Mouse (Mus musculus): ENCODE results near the gene Lrmda.
"Not testable (repeated sequence)": the region's sequence is repeated elsewhere in the genome, so short reads cannot be mapped to it uniquely, and the experiment has no call there.

Lrmda gene

GRCm38 (mm10) chr14:22800020-22800419 is 780.5 kb downstream of the Lrmda start:
- no peak for DNase-seq (ENCODE audit: low spot score)

GRCm38 (mm10) chr14:22800871-22801636 is 781.5 kb downstream of the Lrmda start:
- DNase-seq (ENCODE audit: low spot score) = no peak

- DNase-seq (ENCODE audit: low spot score) = not testable (repeated sequence)
Measured at GRCm38 (mm10) chr14:22801714-22802113, 782.2 kb downstream of the Lrmda start.

DNA sequence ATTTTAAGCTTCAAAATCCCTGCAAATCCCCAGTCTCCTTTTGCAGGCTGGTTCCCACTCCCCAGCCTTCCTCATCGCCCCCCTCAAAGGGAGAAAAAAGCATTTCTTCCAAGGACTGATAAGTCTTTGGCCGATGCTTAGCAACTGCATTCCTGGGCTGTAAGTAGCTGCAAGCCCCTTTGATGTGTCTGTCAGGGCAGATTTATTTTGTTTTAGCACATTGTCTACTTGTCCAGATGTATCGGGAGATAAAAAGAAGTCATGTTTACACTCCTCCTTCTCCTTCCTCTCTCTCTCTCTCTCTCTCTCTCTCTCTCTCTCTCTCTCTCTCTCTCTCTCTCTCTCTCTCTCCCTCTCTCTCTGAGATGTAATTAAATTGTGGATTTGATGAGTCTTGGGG is 787.8 kb downstream of the Lrmda start:
- DNase-seq (ENCODE audit: low spot score) = no peak

- peak; percentile 39 for DNase-seq (ENCODE audit: low spot score)
Measured at GRCm38 (mm10) chr14:22807726-22808594, 788.4 kb downstream of the Lrmda start.

GRCm38 (mm10) chr14:22808595-22809166 is 789.2 kb downstream of the Lrmda start:
- DNase-seq (ENCODE audit: low spot score) = no peak

- peak; percentile 28 for DNase-seq (ENCODE audit: low spot score)
Measured at GRCm38 (mm10) chr14:22809229-22809628, 789.7 kb downstream of the Lrmda start.

DNA sequence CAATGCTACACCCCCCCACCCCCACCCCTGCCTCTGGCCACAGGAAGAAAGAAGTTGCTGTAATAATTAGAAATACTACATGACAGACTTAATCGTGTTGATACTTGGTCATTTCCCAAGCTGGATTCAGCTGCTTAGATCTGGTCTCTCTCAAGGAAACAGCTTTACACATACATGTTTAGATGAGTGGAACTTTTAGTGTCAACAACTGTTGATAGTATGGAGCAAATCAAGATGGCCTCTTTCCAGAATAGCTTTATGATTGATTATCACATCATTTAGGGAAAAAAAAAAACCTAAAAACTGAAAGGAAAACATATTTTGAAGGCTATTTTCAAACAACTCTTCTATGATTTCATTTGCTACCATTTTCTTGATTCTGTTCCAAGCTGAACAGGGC is 791.0 kb downstream of the Lrmda start:
- DNase-seq (ENCODE audit: low spot score) = no peak

GRCm38 (mm10) chr14:22812824-22813223 is 793.3 kb downstream of the Lrmda start:
- DNase-seq (ENCODE audit: low spot score) = no peak

DNA sequence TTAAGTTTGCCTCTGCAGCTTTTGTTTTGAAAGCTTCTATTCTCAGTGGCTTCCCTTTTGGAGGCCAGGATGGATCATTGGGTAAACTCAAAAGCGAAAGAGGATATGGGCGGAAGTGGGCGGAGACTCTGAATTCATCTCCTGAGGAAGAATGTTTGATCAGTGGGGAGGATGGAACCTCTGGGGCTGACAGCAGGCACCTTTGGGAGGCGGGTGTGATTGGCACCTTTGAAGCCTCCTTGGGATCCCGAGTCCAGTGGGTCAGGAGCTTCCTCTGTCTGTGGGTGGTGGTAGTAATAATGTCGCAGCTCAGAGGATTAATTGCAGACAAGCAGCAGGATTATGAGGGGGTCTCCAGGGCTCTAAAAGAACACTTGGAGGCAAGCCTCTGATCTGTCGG is 793.9 kb downstream of the Lrmda start:
- DNase-seq (ENCODE audit: low spot score) = no peak

- peak; percentile 86 for DNase-seq (ENCODE audit: low spot score)
Measured at GRCm38 (mm10) chr14:22814811-22815345, 795.4 kb downstream of the Lrmda start.

GRCm38 (mm10) chr14:22817346-22818201 is 798.1 kb downstream of the Lrmda start:
- peak; percentile 45 for DNase-seq (ENCODE audit: low spot score)

DNA sequence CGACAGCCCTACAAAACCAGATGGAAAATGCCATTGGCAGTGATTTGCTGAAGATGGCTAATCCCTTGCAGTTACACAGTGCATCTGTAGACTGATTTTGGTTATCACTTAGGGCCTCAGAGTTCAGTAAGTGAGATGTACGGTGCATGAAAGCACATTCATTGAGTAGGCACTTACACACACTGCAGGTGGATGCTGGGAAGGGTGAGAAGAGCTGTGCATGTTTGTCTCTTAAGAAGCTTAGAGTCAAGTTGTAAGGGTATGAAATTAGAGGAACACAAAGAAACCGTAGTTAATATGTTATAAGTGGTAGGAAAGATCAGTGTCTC is 798.7 kb downstream of the Lrmda start:
- no peak for DNase-seq (ENCODE audit: low spot score)

DNA sequence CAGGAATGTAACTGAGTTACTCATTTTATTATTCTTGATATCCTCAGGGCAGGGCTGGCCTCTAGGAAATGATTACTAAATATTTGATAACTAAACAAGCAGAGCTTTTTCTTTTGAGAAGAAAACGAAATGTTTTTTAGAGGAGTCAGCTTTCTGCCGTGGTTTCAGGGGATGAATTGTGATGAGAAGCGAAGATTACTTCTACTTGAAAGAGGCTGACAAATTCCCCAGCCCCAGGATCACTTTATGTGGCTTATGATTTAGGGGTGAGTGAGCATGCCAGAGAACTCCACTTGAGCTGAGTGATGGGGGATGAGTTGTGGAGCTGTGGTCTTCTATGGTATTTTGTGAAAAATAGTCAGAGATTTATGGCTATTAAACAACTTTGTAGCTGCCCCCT is 803.4 kb downstream of the Lrmda start:
- DNase-seq (ENCODE audit: low spot score) = no peak

- no peak for DNase-seq (ENCODE audit: low spot score)
Measured at GRCm38 (mm10) chr14:22826825-22827224, 807.3 kb downstream of the Lrmda start.

DNA sequence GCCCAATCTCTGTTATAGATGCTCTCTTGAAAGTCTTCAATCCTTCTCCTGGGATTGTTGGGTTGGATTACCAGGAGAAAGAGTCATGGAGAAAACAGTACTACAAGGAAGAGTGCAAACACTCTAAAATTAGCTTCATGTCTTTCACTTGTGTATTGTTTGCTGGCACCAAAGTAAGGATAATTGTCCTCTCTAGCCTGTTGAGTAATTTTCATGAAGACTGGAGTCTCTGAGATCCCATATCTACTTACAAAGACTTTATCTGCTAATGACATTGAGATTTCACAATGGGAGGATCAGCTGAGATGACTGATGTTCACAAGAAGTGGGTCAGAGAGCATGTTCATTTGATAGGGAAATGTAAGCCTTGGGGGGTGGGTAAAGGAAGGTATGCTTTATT is 817.5 kb downstream of the Lrmda start:
- DNase-seq (ENCODE audit: low spot score) = no peak

DNA sequence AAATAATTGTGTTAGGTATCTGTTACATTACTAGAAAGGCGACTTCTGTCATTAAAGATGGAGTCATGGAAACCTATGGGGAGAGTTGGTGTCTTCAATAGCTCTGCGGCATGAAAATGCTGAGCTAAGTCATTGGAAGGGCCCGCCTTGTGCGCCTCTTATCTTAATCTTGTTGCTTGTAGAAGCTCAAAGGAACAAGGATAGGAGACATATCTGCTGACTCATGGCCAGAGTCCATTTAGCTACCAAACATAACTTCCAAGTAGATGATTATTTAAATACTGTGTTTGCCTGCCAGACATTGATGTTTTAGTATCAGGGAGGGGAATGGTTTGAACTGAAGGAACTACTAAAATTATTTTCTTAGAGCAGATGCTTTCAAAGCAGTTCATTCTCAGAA is 821.6 kb downstream of the Lrmda start:
- no peak for DNase-seq (ENCODE audit: low spot score)

DNA sequence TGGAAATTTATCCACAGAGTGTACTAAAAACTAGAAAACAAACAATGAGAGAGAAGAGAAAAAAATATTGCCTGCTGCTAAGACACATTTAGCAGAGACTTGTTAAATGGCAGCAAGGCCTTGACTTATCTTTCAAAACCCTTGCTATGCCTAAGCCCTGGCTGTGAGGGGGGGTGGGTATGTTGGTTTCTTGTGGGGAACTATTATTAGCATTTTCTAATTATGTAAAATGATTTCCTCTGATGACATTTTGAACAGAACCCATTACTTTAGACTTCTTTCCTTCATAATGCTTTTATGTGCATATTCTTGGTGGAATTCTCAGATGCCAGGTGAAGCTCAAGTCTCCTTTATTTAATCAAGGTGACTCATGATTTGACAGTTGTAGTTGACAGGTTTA is 824.5 kb downstream of the Lrmda start:
- DNase-seq (ENCODE audit: low spot score) = no peak

DNA sequence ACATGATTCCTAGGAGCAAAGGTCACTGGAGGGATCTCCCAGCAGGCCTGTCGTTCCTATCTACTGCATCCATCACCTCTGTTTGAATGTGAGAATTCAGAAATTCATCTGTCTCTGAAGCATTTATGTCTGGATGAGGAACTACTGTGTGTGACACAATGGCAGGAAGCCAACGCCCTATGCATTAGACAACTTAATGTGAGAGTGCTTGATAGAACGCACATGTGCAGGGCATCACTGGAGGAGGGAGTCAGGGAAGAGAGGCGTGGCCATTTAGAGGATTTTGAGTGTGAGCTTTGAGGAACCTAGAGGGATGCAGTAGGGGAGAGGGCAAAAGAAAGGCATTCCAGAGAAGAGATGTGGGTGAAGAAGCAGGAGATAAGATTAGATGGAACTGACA is 825.9 kb downstream of the Lrmda start:
- no peak for DNase-seq (ENCODE audit: low spot score)

GRCm38 (mm10) chr14:22847011-22847786 is 827.7 kb downstream of the Lrmda start:
- peak; percentile 78 for DNase-seq (ENCODE audit: low spot score)

- peak; percentile 73 for DNase-seq (ENCODE audit: low spot score)
Measured at GRCm38 (mm10) chr14:22849108-22849507, 829.6 kb downstream of the Lrmda start.
